9 mouse cellular contexts compared by ENCODE assay signal in genomic region chr5:30516376-30516775, GRCm38 (mm10). TPM values are rescaled to one million over a fixed set of nuclear protein-coding genes. Genes with fewer than 3 reads are reported as not detected.
A peak's percentile ranks its signal among the peaks of the same experiment; 100 is the strongest.
DNase-seq lines count a peak whose midpoint lies in the region; TF ChIP-seq lines count a peak whose summit lies in the region.
"Had no signal": no experiment of that assay in that cellular context is flagged by ENCODE, and none has a peak within 500 bp of the region (broad histone marks: within the 10 kb centered on the region; RNA-seq: fewer than 3 reads in every experiment).

No protein-coding gene starts in this region.

- peak; percentile 34 for DNase-seq in gastrocnemius, postnatal 10 days
- DNase-seq in gastrocnemius, postnatal 25 days: no peak
- DNase-seq in CD4-positive helper T cell, adult 2 months (ENCODE audit: low read depth, low spot score): peak; percentile 44
- DNase-seq in adrenal gland, postnatal 4 days (ENCODE audit: low spot score in 2 of 2): peak; percentile 31 to 52
- DNase-seq in layer of hippocampus, adult 9-11 months: peak; percentile 24
- peak; percentile 28 to 32 for DNase-seq in monocyte, adult 2 months (ENCODE audit: low read depth in 1 of 2, low spot score in 2 of 2)
- peak; percentile 69 for DNase-seq in testis, postnatal 10 days (ENCODE audit: low spot score)

- TF ChIP-seq POLR2A in embryonic fibroblast, embryonic 13.5 days (IDR thresholded peaks at IDR 0.05; ENCODE audit: low read depth, low read length): no peak

- no peak overlapping the region for H3K4me3 ChIP-seq in embryonic fibroblast, embryonic 13.5 days (ENCODE audit: insufficient read depth, low read length)
- H3K4me3 ChIP-seq: liver, embryonic 15.5 days had no signal

- TF ChIP-seq CTCF in embryonic fibroblast, embryonic 13.5 days (IDR thresholded peaks at IDR 0.05; ENCODE audit: borderline replicate concordance, insufficient read depth, low read length): peak; percentile 73; the same call in 1 of the 2 replicates

- no peaks in the 10 kb centered on the region for H3K4me1 ChIP-seq in embryonic fibroblast, embryonic 13.5 days (ENCODE audit: control insufficient read depth, insufficient read depth, low read length)

- no peak overlapping the region for H3K27ac ChIP-seq in embryonic fibroblast, embryonic 13.5 days (ENCODE audit: insufficient read depth, low read length)
- H3K27ac ChIP-seq: liver, embryonic 15.5 days had no signal

RNA-seq across cellular contexts. Expression of gene Cib4, which starts 29.3 kb away (rescaled TPM):
- not detected for total RNA-seq in gastrocnemius, postnatal 10 days (2021)
- not detected for total RNA-seq in gastrocnemius, postnatal 25 days (2021)
- under 1 TPM; 0.53 to 0.99 TPM for total RNA-seq in adrenal gland, postnatal 4 days (2021)
- polyA plus RNA-seq in embryonic fibroblast, embryonic 13.5 days (2011; ENCODE audit: insufficient read length, low read depth, missing spikeins): not detected in 2 replicates
- polyA plus RNA-seq: liver, embryonic 15.5 days had no signal

RNA-seq across cellular contexts. Expression of gene 1700001C02Rik, which starts 50.5 kb away (rescaled TPM):
- not detected for total RNA-seq in gastrocnemius, postnatal 10 days (2021)
- total RNA-seq in gastrocnemius, postnatal 25 days (2021): not detected
- not detected for total RNA-seq in adrenal gland, postnatal 4 days (2021)
- polyA plus RNA-seq in embryonic fibroblast, embryonic 13.5 days (2011; ENCODE audit: insufficient read length, low read depth, missing spikeins): not detected in 2 replicates
- polyA plus RNA-seq: liver, embryonic 15.5 days had no signal

RNA-seq across cellular contexts. Expression of gene Otof, which starts 54.6 kb away (rescaled TPM):
- total RNA-seq in gastrocnemius, postnatal 10 days (2021): under 1 TPM; 0.35 to 0.36 TPM
- total RNA-seq in gastrocnemius, postnatal 25 days (2021): under 1 TPM; 0.08 to 0.18 TPM
- total RNA-seq in adrenal gland, postnatal 4 days (2021): under 1 TPM; 0.17 to 0.22 TPM
- not detected in 2 replicates for polyA plus RNA-seq in embryonic fibroblast, embryonic 13.5 days (2011; ENCODE audit: insufficient read length, low read depth, missing spikeins)
- polyA plus RNA-seq: liver, embryonic 15.5 days had no signal
